Mouse (Mus musculus) neural tube, embryonic 14.5 days (tissue): Measurements from ENCODE around the gene 4933407L21Rik. TPM values are rescaled to one million over a fixed set of nuclear protein-coding genes. Genes with fewer than 3 reads are reported as not detected.
"Not testable (repeated sequence)": the region's sequence is repeated elsewhere in the genome, so short reads cannot be mapped to it uniquely, and the experiment has no call there.

Experiments used
- ATAC-seq: fragments of 200-750 bp; cut with Nextera tagmentation; 2 replicates; pipeline ENCODE4 v1.8.0; 2017; ENCODE audit warnings: low read depth, mild to moderate bottlenecking, moderate TSS enrichment, moderate library complexity
- H3K27ac ChIP-seq: fragments of 300-500 bp; sonication (generic); 2 replicates; pipeline ENCODE4 v1.5.1; 2014; ENCODE audit warnings: low read depth, mild to moderate bottlenecking, control low read depth, low read length, moderate library complexity, mixed read lengths
- H3K27me3 ChIP-seq: fragments of 300-500 bp; sonication (generic); 2 replicates; pipeline ENCODE4 v1.6.1; 2014; ENCODE audit warnings: low read length; ENCODE audit not compliant: control insufficient read depth, insufficient read depth
- H3K36me3 ChIP-seq: fragments of 300-500 bp; sonication (generic); 2 replicates; pipeline ENCODE4 v1.6.1; 2014; ENCODE audit warnings: low read length, mixed read lengths; ENCODE audit not compliant: control insufficient read depth, insufficient read depth
- H3K4me1 ChIP-seq: fragments of 300-500 bp; sonication (generic); 2 replicates; pipeline ENCODE4 v1.6.1; 2014; ENCODE audit warnings: low read length; ENCODE audit not compliant: control insufficient read depth, insufficient read depth
- H3K4me2 ChIP-seq: fragments of 300-500 bp; sonication (generic); 2 replicates; pipeline ENCODE4 v1.6.1; 2014; ENCODE audit warnings: mild to moderate bottlenecking, low read depth, low read length, control low read depth
- H3K4me3 ChIP-seq: fragments of 300-500 bp; sonication (generic); 2 replicates; pipeline ENCODE4 v1.5.1; 2014; ENCODE audit warnings: low read depth, low read length, control low read depth, mixed read lengths
- H3K9ac ChIP-seq: fragments of 300-500 bp; sonication (generic); replicated peaks from 2 replicates; pipeline ENCODE4 v1.6.1; 2014; ENCODE audit warnings: low read depth, mild to moderate bottlenecking, control low read depth, low read length, mixed read lengths
- H3K9me3 ChIP-seq: fragments of 300-500 bp; sonication (generic); 2 replicates; pipeline ENCODE4 v1.6.1; 2016; ENCODE audit warnings: low read length; ENCODE audit not compliant: control insufficient read depth
- WGBS: fragments of 180-500 bp; shearing (Covaris S2); extraction: QIAGEN DNeasy Blood & Tissue Kit; methylation state at CpG from one replicate; pipeline ENCODE4 v1.1.7; 2014; 5-methylcytosine and 5-hydroxymethylcytosine counted together
- polyA plus RNA-seq: library from polyadenylated mRNA; unstranded; fragments of >200 nt; fragmentation: Nextera tagmentation; extraction: Ambion mirVana; gene quantifications from 2 replicates; pipeline ENCODE4 v1.2.1, GENCODE M21; 2014

4933407L21Rik gene
- polyA plus RNA-seq, 1 experiment from 2014 or later, result 6.9 TPM

DNA sequence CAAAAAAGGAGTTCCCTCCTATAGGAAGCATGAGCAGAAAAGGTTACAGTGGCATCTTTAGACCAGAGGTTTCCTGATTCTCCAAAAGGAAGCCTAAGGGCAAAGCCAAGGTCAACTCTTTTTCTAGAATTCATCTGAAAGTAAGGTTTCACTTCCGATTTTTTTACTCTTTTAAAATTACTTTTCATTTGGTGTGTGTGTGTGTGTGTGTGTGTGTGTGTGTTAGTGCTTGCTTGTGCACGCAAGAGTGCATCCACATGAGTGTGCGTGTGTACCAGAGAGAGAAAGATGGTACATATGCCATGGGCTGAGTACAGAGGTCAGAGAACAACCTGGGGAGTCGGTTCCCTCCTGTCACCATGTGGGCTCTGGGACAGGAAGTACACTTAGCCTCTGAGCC is 60.6 kb downstream of the 4933407L21Rik start:
- not testable (repeated sequence) for H3K4me3 ChIP-seq, H3K9ac ChIP-seq, H3K27ac ChIP-seq, H3K4me1 ChIP-seq, H3K27me3 ChIP-seq, ATAC-seq, H3K36me3 ChIP-seq, H3K4me2 ChIP-seq, H3K9me3 ChIP-seq
- WGBS, result 88% methylated on average over 4 of the region's 4 CpGs

Other genes starting within 250 kb of the 4933407L21Rik start
- gene A630001G21Rik, start 149.8 kb upstream of the 4933407L21Rik start, polyA plus RNA-seq, result 0.20 and 0.73 TPM in 2 replicates
- gene Cab39, start 135.0 kb upstream of the 4933407L21Rik start, polyA plus RNA-seq, result 74.4 and 83.9 TPM in 2 replicates
- gene Itm2c, start 34.2 kb upstream of the 4933407L21Rik start, polyA plus RNA-seq, result 93.2 and 105 TPM in 2 replicates
- 0.13 and 0.14 TPM in 2 replicates for gene Gpr55, start 32.5 kb downstream of the 4933407L21Rik start, polyA plus RNA-seq
- 0.51 and 0.66 TPM in 2 replicates for gene Spata3, start 88.3 kb downstream of the 4933407L21Rik start, polyA plus RNA-seq
- gene 2810459M11Rik, start 117.4 kb downstream of the 4933407L21Rik start, polyA plus RNA-seq, result 5.4 and 8.1 TPM in 2 replicates
- gene Psmd1, start 135.9 kb downstream of the 4933407L21Rik start, polyA plus RNA-seq, result 184 and 218 TPM in 2 replicates
- 0.61 and 0.86 TPM in 2 replicates for gene Htr2b, start 183.5 kb downstream of the 4933407L21Rik start, polyA plus RNA-seq
- 0.48 and 0.86 TPM in 2 replicates for gene Gm21972, start 205.2 kb downstream of the 4933407L21Rik start, polyA plus RNA-seq
- 38.4 and 39.8 TPM in 2 replicates for gene Armc9, start 226.3 kb downstream of the 4933407L21Rik start, polyA plus RNA-seq